Comparison of ENCODE assay signal across 8 mouse cellular contexts in the genomic region with DNA sequence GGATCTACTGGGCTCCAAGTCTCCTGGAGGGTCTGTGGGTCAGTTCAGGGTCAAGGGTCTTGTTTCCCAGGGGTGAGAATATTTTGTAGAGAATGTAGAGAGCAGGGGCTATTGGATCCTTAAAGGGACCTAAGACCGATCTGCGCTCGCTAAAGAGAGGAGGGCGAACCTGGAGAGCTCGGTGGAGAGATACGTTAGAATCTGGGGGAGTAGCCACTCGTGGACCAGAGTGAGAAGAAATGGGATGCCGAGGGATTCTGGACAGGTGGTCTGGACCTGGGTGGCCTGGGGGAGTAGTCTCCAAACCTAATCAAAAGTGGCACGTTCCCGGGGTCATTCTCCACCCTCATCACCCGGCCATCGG. TPM values are rescaled to one million over a fixed set of nuclear protein-coding genes. Genes with fewer than 3 reads are reported as not detected.
DNase-seq lines count a peak whose midpoint lies in the region; ATAC-seq and TF ChIP-seq lines count a peak whose summit lies in the region.

No protein-coding gene starts in this region.

- H3K4me3 ChIP-seq in heart, embryonic 10.5 days: peak overlapping the region; percentile 58
- H3K4me3 ChIP-seq in E14TG2a.4 (replicated peaks; ENCODE audit: low read length): peak overlapping the region; percentile 79
- H3K4me3 ChIP-seq in forebrain, embryonic 14.5 days (ENCODE audit: low read depth, low read length): peak overlapping the region; percentile 37
- H3K4me3 ChIP-seq in liver, embryonic 15.5 days (replicated peaks): peak overlapping the region; percentile 48

- H3K9ac ChIP-seq in forebrain, embryonic 14.5 days (ENCODE audit: low read length): peak overlapping the region; percentile 59
- H3K9ac ChIP-seq in liver, embryonic 15.5 days: peak overlapping the region; percentile 12; the same call in 1 of the 2 replicates

- H3K27ac ChIP-seq in heart, embryonic 10.5 days: no peak overlapping the region
- no peak overlapping the region for H3K27ac ChIP-seq in forebrain, embryonic 14.5 days (ENCODE audit: low read depth, low read length)
- H3K27ac ChIP-seq in liver, embryonic 15.5 days (replicated peaks): no peak overlapping the region

- no peaks in the 10 kb centered on the region for H3K9me3 ChIP-seq in heart, embryonic 10.5 days
- H3K9me3 ChIP-seq in E14TG2a.4 (ENCODE audit: low read length): no peaks in the 10 kb centered on the region
- no peaks in the 10 kb centered on the region for H3K9me3 ChIP-seq in forebrain, embryonic 14.5 days (replicated peaks; ENCODE audit: control insufficient read depth, low read length)
- H3K9me3 ChIP-seq in liver, embryonic 15.5 days (replicated peaks): no peaks in the 10 kb centered on the region

- peaks cover 26% of the 10 kb centered on the region for H3K4me1 ChIP-seq in heart, embryonic 10.5 days
- peaks cover 18% of the 10 kb centered on the region for H3K4me1 ChIP-seq in E14TG2a.4 (replicated peaks; ENCODE audit: low read depth, low read length)
- peaks cover 14% of the 10 kb centered on the region for H3K4me1 ChIP-seq in forebrain, embryonic 14.5 days (ENCODE audit: control insufficient read depth, insufficient read depth, low read length)
- H3K4me1 ChIP-seq in liver, embryonic 15.5 days (replicated peaks): peaks cover 18% of the 10 kb centered on the region

- WGBS in heart, embryonic 10.5 days: 3% methylated on average over 12 of the region's 12 CpGs
- 2% methylated on average over 12 of the region's 12 CpGs for WGBS in forebrain, embryonic 14.5 days
- WGBS in liver, embryonic 15.5 days (ENCODE audit: insufficient replicate concordance): 1% methylated on average over 12 of the region's 12 CpGs

- TF ChIP-seq CTCF in E14TG2a.4 (conservative IDR thresholded peaks at IDR 0.05; ENCODE audit: low read length): no peak

- H3K36me3 ChIP-seq in heart, embryonic 10.5 days: no peaks in the 10 kb centered on the region
- H3K36me3 ChIP-seq in E14TG2a.4 (ENCODE audit: insufficient read depth, low read length): no peaks in the 10 kb centered on the region
- no peaks in the 10 kb centered on the region for H3K36me3 ChIP-seq in forebrain, embryonic 14.5 days (ENCODE audit: control insufficient read depth, insufficient read depth, low read length)
- no peaks in the 10 kb centered on the region for H3K36me3 ChIP-seq in liver, embryonic 15.5 days (replicated peaks)

- intact Hi-C loops in left cerebral cortex, postnatal 14 days (cut with DNase I): no loop called here

- peak; percentile 13; the same call in 1 of the 2 replicates for ATAC-seq in forebrain, embryonic 14.5 days
- ATAC-seq in liver, embryonic 15.5 days (ENCODE audit: insufficient read depth): peak; percentile 20; the same call in 1 of the 2 replicates
- ATAC-seq in megakaryocyte-erythroid progenitor cell, adult 5-6 weeks (replicated peaks; ENCODE audit: low FRiP score, low TSS enrichment, poor library complexity, severe bottlenecking): no peak; the same call in 1 of the 2 replicates

- no peak for DNase-seq in heart, embryonic 10.5 days (ENCODE audit: low spot score)
- DNase-seq in heart, adult 18-20 months: no peak
- peak; percentile 10 for DNase-seq in forebrain, embryonic 14.5 days (ENCODE audit: low spot score)
- no peak for DNase-seq in spleen, postnatal 14 days (ENCODE audit: low spot score in 2 of 2)
- DNase-seq in left cerebral cortex, postnatal 14 days (ENCODE audit: low spot score in 2 of 2): no peak

- H3K27me3 ChIP-seq in heart, embryonic 10.5 days (ENCODE audit: insufficient read depth, poor library complexity, severe bottlenecking): peaks cover 42% of the 10 kb centered on the region
- peaks cover 58% of the 10 kb centered on the region for H3K27me3 ChIP-seq in E14TG2a.4 (ENCODE audit: insufficient read depth, low read length)
- H3K27me3 ChIP-seq in forebrain, embryonic 14.5 days (replicated peaks; ENCODE audit: control insufficient read depth, insufficient read depth, low read length): peaks cover 11% of the 10 kb centered on the region; the same call in 1 of the 2 replicates
- H3K27me3 ChIP-seq in liver, embryonic 15.5 days: peaks cover 45% of the 10 kb centered on the region

- peak overlapping the region; percentile 86 for H3K4me2 ChIP-seq in forebrain, embryonic 14.5 days (ENCODE audit: low read length)
- peak overlapping the region; percentile 68 for H3K4me2 ChIP-seq in liver, embryonic 15.5 days

RNA-seq across cellular contexts. Expression of a gene that starts 0.4 kb away (rescaled TPM):
- polyA plus RNA-seq in heart, embryonic 10.5 days (2016; fragmentation: Nextera tagmentation; extraction: Ambion mirVana): 0.95 and 2.3 TPM in 2 replicates
- total RNA-seq in heart, adult 18-20 months (2021): 100 to 1,000 TPM; 145 to 182 TPM
- 0.22 and 0.33 TPM in 2 replicates for polyA plus RNA-seq in forebrain, embryonic 14.5 days (2014; fragmentation: Nextera tagmentation; extraction: Ambion mirVana)
- 5.4 and 6.1 TPM in 2 replicates for polyA plus RNA-seq in liver, embryonic 15.5 days (2015; fragmentation: Nextera tagmentation; extraction: Ambion mirVana)
- 2.5 and 3.6 TPM in 2 replicates for total RNA-seq in megakaryocyte-erythroid progenitor cell, adult 5-6 weeks (2014; fragmentation: Nextera tagmentation)
- 10.7 and 28.8 TPM in 2 replicates for total RNA-seq in megakaryocyte-erythroid progenitor cell, adult 5-6 weeks (2017)
- 1 to 10 TPM; 6.6 to 9.1 TPM for total RNA-seq in left cerebral cortex, postnatal 14 days (2021)

RNA-seq across cellular contexts. Expression of a gene that starts 27.4 kb away (rescaled TPM):
- polyA plus RNA-seq in heart, embryonic 10.5 days (2016; fragmentation: Nextera tagmentation; extraction: Ambion mirVana): 5.1 and 6.6 TPM in 2 replicates
- total RNA-seq in heart, adult 18-20 months (2021): 1 to 10 TPM; 6.7 to 7.9 TPM
- polyA plus RNA-seq in forebrain, embryonic 14.5 days (2014; fragmentation: Nextera tagmentation; extraction: Ambion mirVana): 12.7 and 16.4 TPM in 2 replicates
- 4.4 and 5.6 TPM in 2 replicates for polyA plus RNA-seq in liver, embryonic 15.5 days (2015; fragmentation: Nextera tagmentation; extraction: Ambion mirVana)
- 6.3 and 9.5 TPM in 2 replicates for total RNA-seq in megakaryocyte-erythroid progenitor cell, adult 5-6 weeks (2014; fragmentation: Nextera tagmentation)
- 6.2 and 7.1 TPM in 2 replicates for total RNA-seq in megakaryocyte-erythroid progenitor cell, adult 5-6 weeks (2017)
- total RNA-seq in left cerebral cortex, postnatal 14 days (2021): 10 to 100 TPM; 14.8 to 15.0 TPM

RNA-seq across cellular contexts. Expression of a gene that starts 34.8 kb away (rescaled TPM):
- 0.62 and 1.5 TPM in 2 replicates for polyA plus RNA-seq in heart, embryonic 10.5 days (2016; fragmentation: Nextera tagmentation; extraction: Ambion mirVana)
- total RNA-seq in heart, adult 18-20 months (2021): 1 to 10 TPM; 1.3 to 1.7 TPM
- polyA plus RNA-seq in forebrain, embryonic 14.5 days (2014; fragmentation: Nextera tagmentation; extraction: Ambion mirVana): 0.76 and 1.1 TPM in 2 replicates
- polyA plus RNA-seq in liver, embryonic 15.5 days (2015; fragmentation: Nextera tagmentation; extraction: Ambion mirVana): 9.5 and 10.9 TPM in 2 replicates
- 5.2 and 7.0 TPM in 2 replicates for total RNA-seq in megakaryocyte-erythroid progenitor cell, adult 5-6 weeks (2014; fragmentation: Nextera tagmentation)
- 2.3 and 7.3 TPM in 2 replicates for total RNA-seq in megakaryocyte-erythroid progenitor cell, adult 5-6 weeks (2017)
- total RNA-seq in left cerebral cortex, postnatal 14 days (2021): not detected

Comparison
In these comparisons a context has a peak if more than half of its experiments do, and no peak if none do; other contexts are left out.
1. RNA of a gene that starts 0.4 kb away (total RNA-seq): 145 to 182 TPM in heart, adult 18-20 months; 2.5 to 28.8 TPM in megakaryocyte-erythroid progenitor cell, adult 5-6 weeks and 6.6 to 9.1 TPM in left cerebral cortex, postnatal 14 days; every median in the first group is over 4 times any median in the second.
2. Peak in every context shown above with its lines, with median percentiles within 50 percentile points of each other: H3K4me3 ChIP-seq.